In the genomic region with DNA sequence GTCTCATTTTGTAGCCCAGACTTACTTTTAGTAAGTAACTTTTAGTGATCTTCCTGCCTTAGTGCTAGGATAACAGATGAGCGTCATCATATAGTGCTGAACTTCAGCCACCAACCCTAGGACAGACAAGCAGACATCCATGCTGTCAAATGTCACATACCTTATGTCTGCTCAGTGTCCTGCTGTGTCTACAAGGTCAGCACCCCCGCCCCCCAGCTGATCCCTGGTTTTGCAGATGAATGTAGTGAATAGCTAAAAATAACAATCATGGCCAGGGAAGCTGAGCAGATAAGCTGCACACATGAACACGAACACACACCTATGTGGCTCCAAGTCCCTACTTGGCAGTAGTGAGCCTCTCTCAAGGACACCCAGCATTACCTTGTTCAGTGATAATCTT, we compare ENCODE assay signal across 21 mouse cellular contexts. TPM values are rescaled to one million over a fixed set of nuclear protein-coding genes. Genes with fewer than 3 reads are reported as not detected.
DNase-seq lines count a peak whose midpoint lies in the region; ATAC-seq and TF ChIP-seq lines count a peak whose summit lies in the region.
"Had no signal": no experiment of that assay in that cellular context is flagged by ENCODE, and none has a peak within 500 bp of the region (broad histone marks: within the 10 kb centered on the region; RNA-seq: fewer than 3 reads in every experiment).

No protein-coding gene starts in this region.

- no peak overlapping the region for H3K4me2 ChIP-seq in heart, embryonic 11.5 days
- no peak overlapping the region for H3K4me2 ChIP-seq in heart, embryonic 14.5 days (ENCODE audit: low read length)
- H3K4me2 ChIP-seq in heart, postnatal 0 days (ENCODE audit: low read depth, low read length), result no peak overlapping the region
- H3K4me2 ChIP-seq: embryonic facial prominence, embryonic 12.5 days; forebrain, embryonic 12.5 days; hindbrain, embryonic 14.5 days; intestine, embryonic 15.5 days had no signal

- H3K9me3 ChIP-seq in heart, embryonic 11.5 days (replicated peaks; ENCODE audit: control insufficient read depth, low read length), result no peaks in the 10 kb centered on the region
- no peaks in the 10 kb centered on the region for H3K9me3 ChIP-seq in heart, embryonic 14.5 days (ENCODE audit: control insufficient read depth, low read length)
- no peaks in the 10 kb centered on the region for H3K9me3 ChIP-seq in heart, postnatal 0 days (replicated peaks; ENCODE audit: control insufficient read depth, low read length)
- H3K9me3 ChIP-seq: embryonic facial prominence, embryonic 12.5 days; forebrain, embryonic 12.5 days; G1E; hindbrain, embryonic 10.5 days; intestine, embryonic 15.5 days had no signal

- WGBS in heart, embryonic 11.5 days (ENCODE audit: insufficient replicate concordance), result 39% methylated on average over 3 of the region's 3 CpGs
- 21% methylated on average over 3 of the region's 3 CpGs for WGBS in heart, embryonic 14.5 days
- 29% methylated on average over 3 of the region's 3 CpGs for WGBS in heart, postnatal 0 days

- H3K27me3 ChIP-seq in heart, embryonic 11.5 days (ENCODE audit: control insufficient read depth, insufficient read depth, low read length), result no peaks in the 10 kb centered on the region
- no peaks in the 10 kb centered on the region for H3K27me3 ChIP-seq in heart, embryonic 14.5 days (ENCODE audit: control insufficient read depth, insufficient read depth, low read length)
- no peaks in the 10 kb centered on the region for H3K27me3 ChIP-seq in heart, postnatal 0 days (ENCODE audit: control insufficient read depth, insufficient read depth, low read length)
- H3K27me3 ChIP-seq: embryonic facial prominence, embryonic 12.5 days; intestine, embryonic 15.5 days had no signal

- no peak for TF ChIP-seq CTCF in heart, postnatal 0 days (IDR thresholded peaks at IDR 0.05; ENCODE audit: low read depth)

- peak overlapping the region; percentile 55 for H3K27ac ChIP-seq in heart, embryonic 11.5 days (ENCODE audit: low read depth, low read length)
- peak overlapping the region; percentile 74 to 78 for H3K27ac ChIP-seq in heart, embryonic 14.5 days (replicated peaks in 1 of 2; ENCODE audit: control insufficient read depth in 1 of 2, insufficient read depth in 1 of 2, low read depth in 2 of 2, low read length in 2 of 2)
- peak overlapping the region; percentile 46 for H3K27ac ChIP-seq in heart, postnatal 0 days (ENCODE audit: low read depth)
- H3K27ac ChIP-seq: embryonic facial prominence, embryonic 12.5 days; forebrain, embryonic 12.5 days; gastrocnemius, adult 2 months; hindbrain, embryonic 10.5 days; hindbrain, embryonic 14.5 days; intestine, embryonic 15.5 days had no signal

- no peak; the same call in 1 of the 2 replicates for ATAC-seq in heart, embryonic 11.5 days (replicated peaks; ENCODE audit: insufficient number of reproducible peaks, low FRiP score, low TSS enrichment)
- ATAC-seq in heart, embryonic 14.5 days (ENCODE audit: insufficient number of reproducible peaks, insufficient read depth, low FRiP score, low read depth), result no peak
- ATAC-seq in heart, postnatal 0 days (ENCODE audit: insufficient read depth, low read depth), result peak; percentile 69
- ATAC-seq: forebrain, embryonic 16.5 days; intestine, embryonic 15.5 days had no signal

- no peak overlapping the region for H3K4me3 ChIP-seq in heart, embryonic 11.5 days (ENCODE audit: low read depth, low read length)
- no peak overlapping the region for H3K4me3 ChIP-seq in heart, embryonic 14.5 days (ENCODE audit: control insufficient read depth in 1 of 2, insufficient read depth in 1 of 2, low read depth in 1 of 2, low read length in 2 of 2)
- H3K4me3 ChIP-seq in heart, postnatal 0 days (ENCODE audit: low read depth, low read length), result no peak overlapping the region
- H3K4me3 ChIP-seq: embryonic facial prominence, embryonic 12.5 days; forebrain, embryonic 12.5 days; gastrocnemius, adult 2 months; hindbrain, embryonic 10.5 days; intestine, embryonic 15.5 days had no signal

- no peaks in the 10 kb centered on the region for H3K36me3 ChIP-seq in heart, embryonic 11.5 days (ENCODE audit: control insufficient read depth, insufficient read depth, low read length)
- no peaks in the 10 kb centered on the region for H3K36me3 ChIP-seq in heart, embryonic 14.5 days (ENCODE audit: control insufficient read depth, insufficient read depth, low read length)
- H3K36me3 ChIP-seq in heart, postnatal 0 days (replicated peaks; ENCODE audit: control insufficient read depth, insufficient read depth, low read length), result no peaks in the 10 kb centered on the region
- H3K36me3 ChIP-seq: embryonic facial prominence, embryonic 12.5 days; forebrain, embryonic 12.5 days; G1E; hindbrain, embryonic 10.5 days; intestine, embryonic 15.5 days had no signal

- TF ChIP-seq EP300 in heart, postnatal 0 days (IDR thresholded peaks at IDR 0.05; ENCODE audit: low read depth), result no peak

- no peak overlapping the region for H3K9ac ChIP-seq in heart, embryonic 11.5 days (ENCODE audit: low read depth, low read length)
- no peak overlapping the region for H3K9ac ChIP-seq in heart, embryonic 14.5 days (ENCODE audit: low read length)
- H3K9ac ChIP-seq in heart, postnatal 0 days (replicated peaks; ENCODE audit: low read depth, low read length), result no peak overlapping the region
- H3K9ac ChIP-seq: embryonic facial prominence, embryonic 12.5 days; forebrain, embryonic 12.5 days; hindbrain, embryonic 14.5 days; intestine, embryonic 15.5 days had no signal

- DNase-seq in heart, adult 9 months (ENCODE audit: low spot score in 2 of 2), result no peak
- DNase-seq in heart, postnatal 0 days (ENCODE audit: low spot score), result peak; percentile 51
- no peak for DNase-seq in frontal cortex, postnatal 14 days (ENCODE audit: low spot score in 2 of 2)
- no peak for DNase-seq in urinary bladder, postnatal 25 days (ENCODE audit: low spot score)
- DNase-seq: adrenal gland, adult 8-10 months; cerebellum, adult 11 months; cerebellum, adult 9-10 months; cerebellum, postnatal 25 days; gastrocnemius, adult 2 months; gastrocnemius, postnatal 25 days; kidney, adult 18-20 months had no signal

- H3K4me1 ChIP-seq in heart, embryonic 11.5 days (ENCODE audit: control insufficient read depth, insufficient read depth, low read length), result peaks cover 22% of the 10 kb centered on the region
- H3K4me1 ChIP-seq in heart, embryonic 14.5 days (ENCODE audit: control insufficient read depth in 2 of 2, insufficient read depth in 2 of 2, low read length in 2 of 2), result peaks cover 20 to 34% of the 10 kb centered on the region in 2 experiments
- peaks cover 29% of the 10 kb centered on the region for H3K4me1 ChIP-seq in heart, postnatal 0 days (ENCODE audit: control insufficient read depth, insufficient read depth)
- H3K4me1 ChIP-seq: embryonic facial prominence, embryonic 12.5 days; hindbrain, embryonic 10.5 days; intestine, embryonic 15.5 days had no signal

RNA-seq across cellular contexts. Expression of a gene that starts 11.2 kb away (rescaled TPM):
- polyA plus RNA-seq in heart, embryonic 11.5 days (2014; fragmentation: Nextera tagmentation; extraction: Ambion mirVana), result 37.4 and 42.5 TPM in 2 replicates
- polyA plus RNA-seq in heart, embryonic 14.5 days (2014; fragmentation: Nextera tagmentation; extraction: Ambion mirVana), result 40.5 and 43.7 TPM in 2 replicates
- 12.0 and 16.7 TPM in 2 replicates for total RNA-seq in heart, postnatal 0 days (2014; rRNA removed; ENCODE audit: low replicate concordance)
- 27.6 and 29.4 TPM in 2 replicates for polyA plus RNA-seq in heart, postnatal 0 days (2015; fragmentation: Nextera tagmentation; extraction: Ambion mirVana)
- total RNA-seq: granulocyte monocyte progenitor cell, adult 5-6 weeks had no signal

RNA-seq across cellular contexts. Expression of a gene that starts 43.0 kb away (rescaled TPM):
- 10.0 and 11.1 TPM in 2 replicates for polyA plus RNA-seq in heart, embryonic 11.5 days (2014; fragmentation: Nextera tagmentation; extraction: Ambion mirVana)
- polyA plus RNA-seq in heart, embryonic 14.5 days (2014; fragmentation: Nextera tagmentation; extraction: Ambion mirVana), result 8.1 and 9.0 TPM in 2 replicates
- total RNA-seq in heart, postnatal 0 days (2014; rRNA removed; ENCODE audit: low replicate concordance), result 7.3 and 29.1 TPM in 2 replicates
- 3.0 and 3.3 TPM in 2 replicates for polyA plus RNA-seq in heart, postnatal 0 days (2015; fragmentation: Nextera tagmentation; extraction: Ambion mirVana)
